Mouse (Mus musculus): ENCODE results near the gene Efr3b.
A peak's percentile ranks its signal among the peaks of the same experiment; 100 is the strongest.

DNA sequence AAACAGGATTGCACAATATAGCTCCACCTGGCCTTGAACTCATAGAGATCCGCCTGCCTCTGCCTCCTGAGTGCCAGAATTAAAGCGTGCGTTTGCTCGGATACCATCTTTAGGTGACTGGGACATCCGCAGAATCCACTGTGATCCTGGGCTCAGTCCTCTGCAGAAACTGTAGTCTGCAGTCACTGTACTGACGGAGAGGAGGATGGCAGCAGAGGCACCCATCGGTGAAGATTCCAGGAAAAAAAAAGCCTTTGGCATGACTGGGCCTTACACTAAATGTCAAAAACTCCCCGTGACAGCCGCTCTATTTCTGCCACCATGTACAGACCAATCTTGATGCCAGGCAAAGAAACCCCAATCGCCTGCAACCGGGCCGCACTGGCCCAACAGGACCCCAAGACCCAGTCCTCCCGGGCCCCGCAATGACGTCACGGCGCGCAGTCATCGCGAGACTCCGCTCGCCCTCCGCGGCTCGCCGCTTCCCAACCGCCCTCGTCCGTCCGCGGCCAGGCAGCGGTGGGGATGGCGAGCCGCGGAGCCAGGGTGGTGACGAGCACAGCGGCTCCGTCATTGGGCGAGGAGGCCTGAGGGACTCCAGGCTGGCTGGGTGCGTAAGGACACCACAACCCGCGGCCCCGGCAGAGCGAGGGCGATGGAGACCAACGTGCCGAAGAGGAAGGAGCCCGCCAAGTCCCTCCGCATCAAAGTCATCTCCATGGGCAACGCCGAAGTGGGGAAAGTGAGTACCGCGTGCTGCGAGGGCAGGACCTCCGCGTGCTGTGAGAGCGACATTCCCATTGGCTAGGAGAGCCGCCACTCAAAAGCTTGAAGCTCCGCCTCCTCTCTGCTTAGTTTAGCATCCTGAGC lies 43.7 kb upstream of the Efr3b start, which contains the start of gene Dnajc27:
- TF ChIP-seq CTCF (IDR thresholded peaks at IDR 0.05; ENCODE audit: low read depth, low read length): no peak
- TF ChIP-seq POLR2A (IDR thresholded peaks at IDR 0.05; ENCODE audit: borderline replicate concordance, low read depth, low read length): 0 out of 2 replicates have a peak, but pooled peaks have one; percentile 27
